Mouse (Mus musculus) heart, embryonic 11.5 days (tissue): ENCODE results near the gene Rb1. TPM values are rescaled to one million over a fixed set of nuclear protein-coding genes. Genes with fewer than 3 reads are reported as not detected.

Experiments
- ATAC-seq: fragments of 200-750 bp; cut with Nextera tagmentation; replicated peaks from 2 replicates; pipeline ENCODE4 v1.8.0; 2017; ENCODE audit warnings: moderate library complexity; ENCODE audit not compliant: insufficient number of reproducible peaks, low FRiP score, low TSS enrichment
- H3K27ac ChIP-seq: fragments of 300-500 bp; sonication (generic); 2 replicates; pipeline ENCODE4 v1.5.1; 2014; ENCODE audit warnings: mild to moderate bottlenecking, low read depth, low read length
- H3K27me3 ChIP-seq: fragments of 300-500 bp; sonication (generic); 2 replicates; pipeline ENCODE4 v1.6.1; 2014; ENCODE audit warnings: mild to moderate bottlenecking, low read length, mixed read lengths; ENCODE audit not compliant: control insufficient read depth, insufficient read depth
- H3K36me3 ChIP-seq: fragments of 300-500 bp; sonication (generic); 2 replicates; pipeline ENCODE4 v1.6.1; 2014; ENCODE audit warnings: mild to moderate bottlenecking, low read length, moderate library complexity, mixed read lengths; ENCODE audit not compliant: control insufficient read depth, insufficient read depth
- H3K4me1 ChIP-seq: fragments of 300-500 bp; sonication (generic); 2 replicates; pipeline ENCODE4 v1.6.1; 2014; ENCODE audit warnings: low read length; ENCODE audit not compliant: control insufficient read depth, insufficient read depth
- H3K4me2 ChIP-seq: fragments of 300-500 bp; sonication (generic); 2 replicates; pipeline ENCODE4 v1.6.1; 2014; ENCODE audit warnings: mild to moderate bottlenecking, moderate library complexity
- H3K4me3 ChIP-seq: fragments of 300-500 bp; sonication (generic); 2 replicates; pipeline ENCODE4 v1.5.1; 2014; ENCODE audit warnings: low read depth, low read length
- H3K9ac ChIP-seq: fragments of 300-500 bp; sonication (generic); 2 replicates; pipeline ENCODE4 v1.6.1; 2014; ENCODE audit warnings: mild to moderate bottlenecking, low read depth, low read length, moderate library complexity
- H3K9me3 ChIP-seq: fragments of 300-500 bp; sonication (generic); replicated peaks from 2 replicates; pipeline ENCODE4 v1.6.1; 2016; ENCODE audit warnings: low read length; ENCODE audit not compliant: control insufficient read depth
- WGBS: fragments of 180-500 bp; shearing (Covaris S2); extraction: QIAGEN DNeasy Blood & Tissue Kit; methylation state at CpG from one replicate; pipeline ENCODE4 v1.1.7; 2014; ENCODE audit not compliant: insufficient replicate concordance; 5-methylcytosine and 5-hydroxymethylcytosine counted together
- polyA plus RNA-seq: library from polyadenylated mRNA; unstranded; fragments of >200 nt; fragmentation: Nextera tagmentation; extraction: Ambion mirVana; gene quantifications from 2 replicates; pipeline ENCODE4 v1.2.1, GENCODE M21; 2014

Gene Rb1
- polyA plus RNA-seq, 1 experiment from 2014 or later = 15.6 TPM

- Histone ChIP-seq H3K4me3 (no peak overlapping the region), H3K9ac (no peak overlapping the region), H3K36me3 (no peaks in the 10 kb centered on the region), H3K9me3 (no peaks in the 10 kb centered on the region), H3K4me2 (no peak overlapping the region), H3K27me3 (no peaks in the 10 kb centered on the region), H3K4me1 (no peaks in the 10 kb centered on the region), H3K27ac (no peak overlapping the region)
- no peak for ATAC-seq
- 87% methylated on average over 2 of the region's 2 CpGs for WGBS
Measured at GRCm38 (mm10) chr14:73244061-73244597, 81.5 kb downstream of the Rb1 start.

- Histone ChIP-seq H3K4me3 (peak overlapping the region; percentile 60), H3K27ac (no peak overlapping the region), H3K4me2 (no peak overlapping the region), H3K4me1 (peaks cover 4% of the 10 kb centered on the region), H3K9ac (no peak overlapping the region), H3K27me3 (no peaks in the 10 kb centered on the region), H3K36me3 (no peaks in the 10 kb centered on the region), H3K9me3 (no peaks in the 10 kb centered on the region)
- WGBS = 53% methylated on average over 3 of the region's 3 CpGs
- no peak for ATAC-seq
Measured at GRCm38 (mm10) chr14:73239857-73240256, 85.8 kb downstream of the Rb1 start.

- Histone ChIP-seq H3K4me3 (peak overlapping the region; percentile 60), H3K4me2 (peak overlapping the region; percentile 64), H3K27ac (peak overlapping the region; percentile 92), H3K27me3 (no peaks in the 10 kb centered on the region), H3K9ac (peak overlapping the region; percentile 82), H3K4me1 (peaks cover 9% of the 10 kb centered on the region), H3K9me3 (no peaks in the 10 kb centered on the region), H3K36me3 (no peaks in the 10 kb centered on the region)
- WGBS = under 1% methylated on average over 6 of the region's 6 CpGs
- ATAC-seq = no peak
Measured at GRCm38 (mm10) chr14:73239291-73239690, 86.3 kb downstream of the Rb1 start.

GRCm38 (mm10) chr14:73238498-73239250, 86.9 kb downstream of the Rb1 start:
- Histone ChIP-seq H3K9me3 (no peaks in the 10 kb centered on the region), H3K9ac (peak overlapping the region; percentile 82), H3K36me3 (no peaks in the 10 kb centered on the region), H3K4me2 (peak overlapping the region; percentile 64), H3K4me3 (peak overlapping the region; percentile 60), H3K27me3 (no peaks in the 10 kb centered on the region), H3K27ac (peak overlapping the region; percentile 92), H3K4me1 (peaks cover 12% of the 10 kb centered on the region)
- WGBS = under 1% methylated on average over 20 of the region's 20 CpGs
- ATAC-seq = peak; percentile 74; the same call in 1 of the 2 replicates

GRCm38 (mm10) chr14:73237848-73238321, 87.7 kb downstream of the Rb1 start, which contains the start of gene Lpar6:
Gene Lpar6, plus strand, starts transcription at chr14:73237895.
- Histone ChIP-seq H3K9me3 (no peaks in the 10 kb centered on the region), H3K27me3 (no peaks in the 10 kb centered on the region)
- 2% methylated on average over 19 of the region's 19 CpGs for WGBS

GRCm38 (mm10) chr14:73234468-73235031, 91.1 kb downstream of the Rb1 start:
- 14% methylated on average over 2 of the region's 2 CpGs for WGBS
- H3K4me1 ChIP-seq = peaks cover 12% of the 10 kb centered on the region
- no peaks in the 10 kb centered on the region for H3K27me3 ChIP-seq
- ATAC-seq = 0 out of 2 replicates have a peak, but pooled peaks have one; percentile 22
- H3K36me3 ChIP-seq = no peaks in the 10 kb centered on the region
- no peaks in the 10 kb centered on the region for H3K9me3 ChIP-seq
- H3K4me3 ChIP-seq = no peak overlapping the region
- peak overlapping the region; percentile 78 for H3K27ac ChIP-seq
- peak overlapping the region; percentile 6; the same call in 1 of the 2 replicates for H3K4me2 ChIP-seq
- H3K9ac ChIP-seq = peak overlapping the region; percentile 46; the same call in 1 of the 2 replicates

More at GRCm38 (mm10) chr14:73237848-73238321, 87.7 kb downstream of the Rb1 start, which contains the start of gene Lpar6:
- peak; percentile 72; the same call in 1 of the 2 replicates for ATAC-seq
- peaks cover 12% of the 10 kb centered on the region for H3K4me1 ChIP-seq
- H3K4me3 ChIP-seq = peak within 1 kb of the TSS; percentile 60
- peak within 1 kb of the TSS; percentile 82 for H3K9ac ChIP-seq
- peak within 1 kb of the TSS; percentile 92 for H3K27ac ChIP-seq
- no peaks in the 10 kb centered on the region for H3K36me3 ChIP-seq
- H3K4me2 ChIP-seq = peak within 1 kb of the TSS; percentile 64

- Histone ChIP-seq H3K4me2 (no peak overlapping the region), H3K27me3 (no peaks in the 10 kb centered on the region), H3K9me3 (no peaks in the 10 kb centered on the region), H3K4me3 (no peak overlapping the region), H3K9ac (no peak overlapping the region), H3K36me3 (no peaks in the 10 kb centered on the region), H3K27ac (no peak overlapping the region), H3K4me1 (peaks cover 18% of the 10 kb centered on the region)
- no peak for ATAC-seq
- 40% methylated on average over 5 of the region's 5 CpGs for WGBS
Measured at GRCm38 (mm10) chr14:73231286-73231982, 94.2 kb downstream of the Rb1 start.

GRCm38 (mm10) chr14:73226849-73227248, 98.8 kb downstream of the Rb1 start:
- Histone ChIP-seq H3K9me3 (no peaks in the 10 kb centered on the region), H3K27me3 (no peaks in the 10 kb centered on the region), H3K36me3 (no peaks in the 10 kb centered on the region), H3K27ac (no peak overlapping the region), H3K4me1 (peaks cover 6% of the 10 kb centered on the region; the same call in 1 of the 2 replicates), H3K4me3 (no peak overlapping the region), H3K9ac (no peak overlapping the region), H3K4me2 (no peak overlapping the region)
- 4% methylated on average over 1 of the region's 1 CpGs for WGBS
- no peak for ATAC-seq
